9 mouse cellular contexts compared by ENCODE assay signal in genomic region chr5:123245518-123245917, GRCm38 (mm10). TPM values are rescaled to one million over a fixed set of nuclear protein-coding genes. Genes with fewer than 3 reads are reported as not detected.
DNase-seq lines count a peak whose midpoint lies in the region; TF ChIP-seq lines count a peak whose summit lies in the region.
"Had no signal": no experiment of that assay in that cellular context is flagged by ENCODE, and none has a peak within 500 bp of the region (broad histone marks: within the 10 kb centered on the region; RNA-seq: fewer than 3 reads in every experiment).

No protein-coding gene starts in this region.

- 25% methylated on average over 4 of the region's 4 CpGs for WGBS in embryonic facial prominence, embryonic 10.5 days

- TF ChIP-seq CTCF in C2C12 (IDR thresholded peaks at IDR 0.05; ENCODE audit: control insufficient read depth, insufficient read depth, insufficient read length) = peak; percentile 41

- H3ac ChIP-seq in C2C12 (ENCODE audit: control insufficient read depth, insufficient read length, low read depth) = no peak overlapping the region

- no peak overlapping the region for H3K27ac ChIP-seq in embryonic facial prominence, embryonic 10.5 days (replicated peaks)
- H3K27ac ChIP-seq: limb, embryonic 12.5 days had no signal

- intact Hi-C loops in heart, postnatal 10 days (cut with DNase I) = no loop called here

- no peaks in the 10 kb centered on the region for H3K9me3 ChIP-seq in embryonic facial prominence, embryonic 10.5 days
- H3K9me3 ChIP-seq: limb, embryonic 12.5 days had no signal

- no peaks in the 10 kb centered on the region for H3K79me3 ChIP-seq in C2C12 (ENCODE audit: low read depth)

- no peaks in the 10 kb centered on the region for H3K4me1 ChIP-seq in embryonic facial prominence, embryonic 10.5 days

- no peaks in the 10 kb centered on the region for H3K27me3 ChIP-seq in C2C12 (ENCODE audit: control insufficient read depth, insufficient read depth, insufficient read length)
- H3K27me3 ChIP-seq in embryonic facial prominence, embryonic 10.5 days (replicated peaks; ENCODE audit: low read depth, poor library complexity, severe bottlenecking) = no peaks in the 10 kb centered on the region
- H3K27me3 ChIP-seq: limb, embryonic 12.5 days had no signal

- H3K36me3 ChIP-seq in C2C12 (ENCODE audit: control insufficient read depth, insufficient read depth) = peaks cover 11% of the 10 kb centered on the region
- peaks cover 60% of the 10 kb centered on the region for H3K36me3 ChIP-seq in embryonic facial prominence, embryonic 10.5 days (replicated peaks)

- peak; percentile 32 to 67 for DNase-seq in heart, postnatal 10 days
- DNase-seq in heart, adult 11 months = no peak
- peak; percentile 68 for DNase-seq in adrenal gland, postnatal 10 days
- DNase-seq in embryonic facial prominence, embryonic 10.5 days (ENCODE audit: low spot score) = peak; percentile 72
- DNase-seq in kidney, adult 18-20 months = peak; percentile 41
- peak; percentile 66 for DNase-seq in lung, postnatal 10 days
- peak; percentile 51 for DNase-seq in thymus, postnatal 14 days

- H3K4me3 ChIP-seq in C2C12 (ENCODE audit: insufficient read depth, poor library complexity, severe bottlenecking) = no peak overlapping the region
- no peak overlapping the region for H3K4me3 ChIP-seq in embryonic facial prominence, embryonic 10.5 days
- H3K4me3 ChIP-seq: limb, embryonic 12.5 days had no signal

- no peaks in the 10 kb centered on the region for H3K79me2 ChIP-seq in C2C12 (ENCODE audit: control insufficient read depth, insufficient read depth)

TF ChIP-seq in C2C12, 6 proteins besides CTCF, POLR2A, EP300 and RAD21:
- TF ChIP-seq USF1 (IDR thresholded peaks at IDR 0.05; ENCODE audit: low read depth) = no peak
- no peak for TF ChIP-seq MAX (IDR thresholded peaks at IDR 0.05)
- TF ChIP-seq CEBPB (IDR thresholded peaks at IDR 0.05; ENCODE audit: low read depth) = no peak
- TF ChIP-seq FOSL1 (IDR thresholded peaks at IDR 0.05; ENCODE audit: insufficient read depth, low read length, poor library complexity, severe bottlenecking) = no peak
- TF ChIP-seq MYOD1 (IDR thresholded peaks at IDR 0.05; ENCODE audit: control insufficient read depth, insufficient read length, low read depth) = no peak
- TF ChIP-seq MYOG (IDR thresholded peaks at IDR 0.05; ENCODE audit: control insufficient read depth, extremely low read depth, insufficient read length) = no peak
TF ChIP-seq in C2C12: peak in this region for 0.

RNA-seq across cellular contexts. Expression of gene Wdr66, which starts 6.4 kb away (rescaled TPM):
- 1 to 10 TPM; 1.5 to 1.7 TPM for total RNA-seq in heart, postnatal 10 days (2021)
- 0.13 TPM for polyA plus RNA-seq in C2C12 (2012; fragmentation: generic; extraction: Trizol)
- under 1 TPM; 0.39 to 0.73 TPM for total RNA-seq in adrenal gland, postnatal 10 days (2021)
- polyA plus RNA-seq in embryonic facial prominence, embryonic 10.5 days (2016; fragmentation: Nextera tagmentation; extraction: Ambion mirVana) = 4.3 and 4.5 TPM in 2 replicates
